Mouse (Mus musculus): ENCODE data around the gene Srd5a1. TPM values are rescaled to one million over a fixed set of nuclear protein-coding genes. Genes with fewer than 3 reads are reported as not detected.

The Srd5a1 gene
- polyA plus RNA-seq, 1 experiment, result 4.7 TPM

DNA sequence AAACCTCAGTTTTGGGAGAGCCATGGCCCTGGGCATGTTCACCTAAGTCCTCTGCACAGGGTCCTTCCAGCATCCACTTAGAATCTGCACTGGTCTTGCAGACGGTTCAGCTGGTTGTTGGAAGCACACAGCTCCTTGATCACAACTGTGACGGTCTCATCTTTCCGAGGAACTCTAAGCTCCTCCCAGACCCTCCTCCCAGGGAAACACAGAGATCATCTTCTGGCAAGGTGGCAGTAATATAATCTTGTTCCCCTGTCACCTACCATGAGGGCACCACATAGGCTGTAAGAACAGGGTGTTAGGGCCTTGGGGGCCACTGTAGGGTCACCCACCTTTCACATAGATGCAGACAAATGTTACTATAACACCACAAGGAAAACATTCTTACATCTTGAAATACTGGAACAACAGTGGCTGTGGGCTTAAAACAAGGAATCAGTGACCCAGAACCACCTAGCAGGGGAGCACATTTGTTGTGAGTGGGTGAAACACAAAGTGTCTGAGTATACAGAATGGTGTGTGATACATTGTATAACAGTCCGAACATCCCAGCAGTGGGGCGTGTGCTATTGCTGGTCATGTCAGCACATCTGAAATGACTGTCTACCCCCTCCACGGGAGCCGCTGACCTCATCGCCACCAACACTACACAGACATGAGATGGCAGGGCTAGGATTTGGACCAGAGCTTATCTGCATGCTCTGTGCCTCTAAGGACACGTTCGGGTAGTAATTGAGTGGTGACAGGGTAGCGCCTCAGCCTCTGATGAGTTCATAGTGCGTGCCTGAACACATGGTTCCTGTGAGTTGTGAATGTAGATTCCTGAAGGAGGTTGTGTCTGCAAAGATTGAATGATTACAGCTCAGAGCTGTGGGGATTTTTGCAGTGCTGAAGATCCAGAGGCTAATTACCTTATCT is 48.3 kb downstream of the Srd5a1 start:
- Histone ChIP-seq H3K27me3 (ENCODE audit: control insufficient read depth, insufficient read depth, insufficient read length) (no peaks in the 10 kb centered on the region), H3ac (ENCODE audit: control insufficient read depth, insufficient read length, low read depth) (no peak overlapping the region), H3K36me3 (ENCODE audit: control insufficient read depth, insufficient read depth) (no peaks in the 10 kb centered on the region), H3K79me3 (ENCODE audit: low read depth) (no peaks in the 10 kb centered on the region), H3K4me3 (ENCODE audit: insufficient read depth, poor library complexity, severe bottlenecking) (no peak overlapping the region), H3K79me2 (ENCODE audit: control insufficient read depth, insufficient read depth) (no peaks in the 10 kb centered on the region)
- TF ChIP-seq MYOG (IDR thresholded peaks at IDR 0.05; ENCODE audit: control insufficient read depth, extremely low read depth, insufficient read length) (no peak), CTCF (IDR thresholded peaks at IDR 0.05; ENCODE audit: control insufficient read depth, insufficient read depth, insufficient read length) (no peak), MAX (IDR thresholded peaks at IDR 0.05) (no peak), CEBPB (IDR thresholded peaks at IDR 0.05; ENCODE audit: low read depth) (no peak), FOSL1 (IDR thresholded peaks at IDR 0.05; ENCODE audit: insufficient read depth, low read length, poor library complexity, severe bottlenecking) (no peak), USF1 (IDR thresholded peaks at IDR 0.05; ENCODE audit: low read depth) (no peak), MYOD1 (IDR thresholded peaks at IDR 0.05; ENCODE audit: control insufficient read depth, insufficient read length, low read depth) (no peak)

DNA sequence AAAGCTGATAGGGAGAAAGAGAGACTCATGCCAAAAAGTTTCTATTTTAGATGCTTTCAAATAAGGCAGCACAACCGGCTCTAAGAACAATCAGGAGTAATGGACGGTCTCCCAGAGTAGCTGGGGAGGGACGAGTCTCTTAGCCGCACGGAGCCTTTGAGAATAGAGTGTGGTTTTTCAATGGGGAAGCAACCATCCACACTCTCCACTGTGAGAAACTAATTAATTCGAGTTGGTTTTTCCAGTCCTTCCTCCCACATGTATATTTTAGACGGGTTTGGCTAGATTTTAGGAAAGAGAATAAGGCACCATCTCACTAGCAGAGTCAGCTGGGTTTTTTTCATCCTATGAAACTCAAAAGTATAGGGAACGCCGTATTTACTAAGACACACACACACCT is 49.2 kb downstream of the Srd5a1 start:
- no peaks in the 10 kb centered on the region for H3K36me3 ChIP-seq (ENCODE audit: control insufficient read depth, insufficient read depth)
- H3K79me3 ChIP-seq (ENCODE audit: low read depth), result no peaks in the 10 kb centered on the region
- no peaks in the 10 kb centered on the region for H3K27me3 ChIP-seq (ENCODE audit: control insufficient read depth, insufficient read depth, insufficient read length)
- no peak overlapping the region for H3K4me3 ChIP-seq (ENCODE audit: insufficient read depth, poor library complexity, severe bottlenecking)
- TF ChIP-seq MYOD1 (IDR thresholded peaks at IDR 0.05; ENCODE audit: control insufficient read depth, insufficient read length, low read depth) (no peak), MYOG (IDR thresholded peaks at IDR 0.05; ENCODE audit: control insufficient read depth, extremely low read depth, insufficient read length) (no peak)
- no peak overlapping the region for H3ac ChIP-seq (ENCODE audit: control insufficient read depth, insufficient read length, low read depth)
- no peaks in the 10 kb centered on the region for H3K79me2 ChIP-seq (ENCODE audit: control insufficient read depth, insufficient read depth)

DNA sequence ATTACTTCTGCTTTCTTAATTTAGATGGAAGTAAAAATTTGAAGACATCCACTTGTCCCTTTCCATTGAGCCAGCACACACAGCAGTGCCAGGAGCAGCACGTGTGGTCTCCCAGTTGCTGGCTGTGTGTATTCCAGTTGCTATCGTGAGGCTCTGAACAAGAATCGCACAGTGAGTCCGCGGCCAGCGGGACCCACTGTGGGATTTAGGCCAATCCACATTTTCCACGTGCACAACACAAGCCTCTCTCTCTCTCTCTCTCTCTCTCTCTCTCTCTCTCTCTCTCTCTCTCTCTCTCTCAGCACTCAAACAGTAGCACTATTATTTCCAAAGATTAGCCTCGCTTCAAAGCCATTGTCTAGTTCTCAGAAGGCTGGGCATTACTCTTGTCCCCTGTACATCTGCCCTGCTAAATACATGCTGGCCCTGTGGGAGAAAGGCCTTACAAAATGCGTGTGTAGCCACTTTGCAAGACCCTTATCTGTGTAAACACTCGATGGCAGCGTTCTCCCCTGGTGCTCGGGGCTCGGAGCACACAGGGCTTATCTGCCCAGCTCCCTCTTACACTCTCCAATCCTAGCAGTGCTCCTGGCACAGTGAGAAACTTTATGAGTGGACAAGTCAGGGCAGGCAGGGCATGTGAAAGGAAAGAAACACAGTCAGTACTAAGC is 51.8 kb downstream of the Srd5a1 start:
- H3ac ChIP-seq (ENCODE audit: control insufficient read depth, insufficient read length, low read depth), result no peak overlapping the region
- no peaks in the 10 kb centered on the region for H3K27me3 ChIP-seq (ENCODE audit: control insufficient read depth, insufficient read depth, insufficient read length)
- no peaks in the 10 kb centered on the region for H3K79me2 ChIP-seq (ENCODE audit: control insufficient read depth, insufficient read depth)
- no peak for TF ChIP-seq CTCF (IDR thresholded peaks at IDR 0.05; ENCODE audit: control insufficient read depth, insufficient read depth, insufficient read length)
- no peak for TF ChIP-seq FOSL1 (IDR thresholded peaks at IDR 0.05; ENCODE audit: insufficient read depth, low read length, poor library complexity, severe bottlenecking)
- no peak for TF ChIP-seq MAX (IDR thresholded peaks at IDR 0.05)
- H3K4me3 ChIP-seq (ENCODE audit: insufficient read depth, poor library complexity, severe bottlenecking), result no peak overlapping the region
- no peaks in the 10 kb centered on the region for H3K36me3 ChIP-seq (ENCODE audit: control insufficient read depth, insufficient read depth)
- no peaks in the 10 kb centered on the region for H3K79me3 ChIP-seq (ENCODE audit: low read depth)

DNA sequence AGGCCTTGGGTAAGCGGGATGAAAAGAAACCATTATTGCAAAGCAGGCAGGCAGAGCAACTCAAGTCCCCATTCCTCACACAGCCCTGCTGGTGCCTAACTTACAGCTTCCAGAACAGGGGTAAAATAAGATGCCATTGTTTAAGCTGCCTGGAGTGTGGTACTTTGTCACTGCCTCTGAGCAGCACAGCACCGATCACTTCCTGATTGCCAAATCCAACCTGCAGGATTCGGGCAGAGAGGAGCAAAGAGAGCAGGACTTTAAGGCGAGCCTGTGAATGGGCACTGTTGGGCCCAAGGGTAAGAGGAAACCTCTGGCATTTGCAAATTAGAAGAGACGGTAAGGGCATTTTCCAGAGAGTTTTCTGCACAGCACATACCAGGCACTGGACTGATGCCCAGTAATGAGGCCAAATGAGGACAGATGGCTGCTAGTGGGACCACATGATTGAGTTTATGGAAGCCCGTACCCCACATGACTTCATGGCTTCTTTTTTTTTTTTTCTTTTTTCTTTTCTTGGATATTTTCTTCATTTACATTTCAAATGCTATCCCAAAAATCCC is 53.1 kb downstream of the Srd5a1 start:
- H3K36me3 ChIP-seq (ENCODE audit: control insufficient read depth, insufficient read depth), result no peaks in the 10 kb centered on the region
- no peak overlapping the region for H3ac ChIP-seq (ENCODE audit: control insufficient read depth, insufficient read length, low read depth)
- no peaks in the 10 kb centered on the region for H3K79me2 ChIP-seq (ENCODE audit: control insufficient read depth, insufficient read depth)
- H3K27me3 ChIP-seq (ENCODE audit: control insufficient read depth, insufficient read depth, insufficient read length), result no peaks in the 10 kb centered on the region
- no peaks in the 10 kb centered on the region for H3K79me3 ChIP-seq (ENCODE audit: low read depth)
- H3K4me3 ChIP-seq (ENCODE audit: insufficient read depth, poor library complexity, severe bottlenecking), result no peak overlapping the region
- no peak for TF ChIP-seq MAX (IDR thresholded peaks at IDR 0.05)
- TF ChIP-seq MYOD1 (IDR thresholded peaks at IDR 0.05; ENCODE audit: control insufficient read depth, insufficient read length, low read depth), result no peak
- no peak for TF ChIP-seq CEBPB (IDR thresholded peaks at IDR 0.05; ENCODE audit: low read depth)
- no peak for TF ChIP-seq FOSL1 (IDR thresholded peaks at IDR 0.05; ENCODE audit: insufficient read depth, low read length, poor library complexity, severe bottlenecking)
- no peak for TF ChIP-seq CTCF (IDR thresholded peaks at IDR 0.05; ENCODE audit: control insufficient read depth, insufficient read depth, insufficient read length)
- no peak for TF ChIP-seq MYOG (IDR thresholded peaks at IDR 0.05; ENCODE audit: control insufficient read depth, extremely low read depth, insufficient read length)
- no peak for TF ChIP-seq USF1 (IDR thresholded peaks at IDR 0.05; ENCODE audit: low read depth)

DNA sequence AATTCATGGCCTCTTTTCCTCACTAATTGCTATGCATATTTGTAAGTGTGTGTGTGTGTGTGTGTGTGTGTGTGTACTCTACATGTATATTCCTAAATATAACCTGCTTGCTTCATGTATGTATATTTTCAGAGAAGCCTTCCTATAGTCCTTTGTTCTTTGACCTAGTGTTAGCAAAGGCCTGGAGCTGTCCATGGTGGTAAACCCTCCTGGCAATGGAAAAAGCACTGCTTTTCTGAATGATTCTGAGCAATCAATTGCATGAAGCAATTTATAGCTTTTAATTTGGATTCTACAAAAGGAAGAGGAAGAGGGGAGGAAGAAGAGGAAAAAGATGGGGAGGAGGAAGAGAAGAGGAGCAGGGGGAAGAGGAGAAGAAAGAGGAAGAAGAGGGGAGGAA is 54.5 kb downstream of the Srd5a1 start:
- Histone ChIP-seq H3K4me3 (ENCODE audit: insufficient read depth, poor library complexity, severe bottlenecking) (no peak overlapping the region), H3K79me3 (ENCODE audit: low read depth) (no peaks in the 10 kb centered on the region), H3K79me2 (ENCODE audit: control insufficient read depth, insufficient read depth) (no peaks in the 10 kb centered on the region), H3K27me3 (ENCODE audit: control insufficient read depth, insufficient read depth, insufficient read length) (no peaks in the 10 kb centered on the region), H3ac (ENCODE audit: control insufficient read depth, insufficient read length, low read depth) (no peak overlapping the region), H3K36me3 (ENCODE audit: control insufficient read depth, insufficient read depth) (no peaks in the 10 kb centered on the region)
- TF ChIP-seq CTCF (IDR thresholded peaks at IDR 0.05; ENCODE audit: control insufficient read depth, insufficient read depth, insufficient read length) (no peak), MYOG (IDR thresholded peaks at IDR 0.05; ENCODE audit: control insufficient read depth, extremely low read depth, insufficient read length) (no peak), FOSL1 (IDR thresholded peaks at IDR 0.05; ENCODE audit: insufficient read depth, low read length, poor library complexity, severe bottlenecking) (no peak), CEBPB (IDR thresholded peaks at IDR 0.05; ENCODE audit: low read depth) (no peak), MAX (IDR thresholded peaks at IDR 0.05) (no peak), MYOD1 (IDR thresholded peaks at IDR 0.05; ENCODE audit: control insufficient read depth, insufficient read length, low read depth) (no peak), USF1 (IDR thresholded peaks at IDR 0.05; ENCODE audit: low read depth) (no peak)
